Mouse (Mus musculus) left cerebral cortex, postnatal 14 days (tissue): ENCODE measurements around the gene Lifr. TPM values are rescaled to one million over a fixed set of nuclear protein-coding genes. Genes with fewer than 3 reads are reported as not detected.
A peak's percentile ranks its signal among the peaks of the same experiment; 100 is the strongest.

Experiments
- DNase-seq, 2 experiments: peaks; one replicate each; pipeline ENCODE4 v3.0.0; 2021 to 2022; ENCODE audit warnings: low spot score in 2 of 2, mixed read lengths in 1 of 2
- intact Hi-C: fragments of 180-260 bp; cut with DNase I; formaldehyde crosslinking; loops from one replicate; pipeline ENCODE4 v1.15.1; 2025
- total RNA-seq, 2 experiments: library from RNA; stranded (reverse); gene quantifications; 2 replicates each; pipeline ENCODE4 v1.2.3; 2021

The Lifr gene
- total RNA-seq, 2 experiments from 2014 or later: 37.7 to 41.2 TPM

- no peak for DNase-seq
- intact Hi-C loops: no loop called here
These were observed 29.6 kb downstream of the Lifr start for GRCm38 (mm10) chr15:7119930-7120512.

- intact Hi-C loops: no loop called here
- no peak for DNase-seq
These were observed 33.5 kb downstream of the Lifr start for GRCm38 (mm10) chr15:7123781-7124450.

- intact Hi-C loops: no loop called here
These were observed 35.8 kb downstream of the Lifr start for GRCm38 (mm10) chr15:7126171-7126570.

GRCm38 (mm10) chr15:7128627-7129126, 38.3 kb downstream of the Lifr start:
- peak in 1 of 2 experiments; percentile 46 for DNase-seq
- intact Hi-C loops: no loop called here

More at GRCm38 (mm10) chr15:7126171-7126570, 35.8 kb downstream of the Lifr start:
- DNase-seq: no peak

- intact Hi-C loops: no loop called here
- DNase-seq: peak; percentile 80 to 85
These were observed 38.9 kb downstream of the Lifr start for GRCm38 (mm10) chr15:7129127-7129943.

GRCm38 (mm10) chr15:7129944-7130287, 39.5 kb downstream of the Lifr start:
- intact Hi-C loops: loop anchor here (5.0 kb wide), 3 partner anchors 92 to 223 kb away; no protein-coding TSS in a partner anchor

GRCm38 (mm10) chr15:7130691-7131225, 40.3 kb downstream of the Lifr start:
- DNase-seq: no peak
- intact Hi-C loops: loop anchor here (5.0 kb wide), 3 partner anchors 92 to 223 kb away; no protein-coding TSS in a partner anchor

More at GRCm38 (mm10) chr15:7129944-7130287, 39.5 kb downstream of the Lifr start:
- DNase-seq: no peak

GRCm38 (mm10) chr15:7132741-7133140, 42.3 kb downstream of the Lifr start:
- no peak for DNase-seq
- intact Hi-C loops: loop anchor here (5.0 kb wide), 3 partner anchors 90 to 225 kb away; no protein-coding TSS in a partner anchor

GRCm38 (mm10) chr15:7134454-7135052, 44.1 kb downstream of the Lifr start:
- DNase-seq: peak; percentile 58 to 73
- intact Hi-C loops: loop anchor here (5.0 kb wide), 3 partner anchors 88 to 227 kb away; no protein-coding TSS in a partner anchor

GRCm38 (mm10) chr15:7135982-7136562, 45.7 kb downstream of the Lifr start:
- DNase-seq: no peak
- intact Hi-C loops: no loop called here

- DNase-seq: no peak
- intact Hi-C loops: no loop called here
These were observed 46.5 kb downstream of the Lifr start for GRCm38 (mm10) chr15:7136912-7137311.

GRCm38 (mm10) chr15:7137607-7138006, 47.2 kb downstream of the Lifr start:
- intact Hi-C loops: no loop called here
- no peak for DNase-seq

- intact Hi-C loops: no loop called here
These were observed 48.1 kb downstream of the Lifr start for GRCm38 (mm10) chr15:7138471-7138870.

GRCm38 (mm10) chr15:7140322-7140721, 49.9 kb downstream of the Lifr start:
- intact Hi-C loops: no loop called here
- no peak for DNase-seq

More at GRCm38 (mm10) chr15:7138471-7138870, 48.1 kb downstream of the Lifr start:
- no peak for DNase-seq

- DNase-seq: no peak
- intact Hi-C loops: no loop called here
These were observed 50.8 kb downstream of the Lifr start for GRCm38 (mm10) chr15:7141246-7141645.

- DNase-seq: no peak
- intact Hi-C loops: no loop called here
These were observed 53.3 kb downstream of the Lifr start for GRCm38 (mm10) chr15:7143689-7144170.

- DNase-seq: no peak
- intact Hi-C loops: no loop called here
These were observed 54.1 kb downstream of the Lifr start for GRCm38 (mm10) chr15:7144542-7144941.

- intact Hi-C loops: no loop called here
- no peak for DNase-seq
These were observed 54.5 kb downstream of the Lifr start for GRCm38 (mm10) chr15:7144942-7145341.

- intact Hi-C loops: no loop called here
- no peak for DNase-seq
These were observed 55.1 kb downstream of the Lifr start for GRCm38 (mm10) chr15:7145555-7145954.
